Mouse (Mus musculus) G1E (cell line): ENCODE results near the gene Hps4.

ENCODE experiments used
- CTCF ChIP-seq: IDR thresholded peaks from 2 replicates; pipeline ENCODE4 v1.5.1; 2012; ENCODE audit warnings: low read depth, low read length, inconsistent platforms, mixed read lengths
- GATA1 ChIP-seq: IDR thresholded peaks from 2 replicates; pipeline ENCODE4 v1.6.1; 2012; ENCODE audit warnings: borderline replicate concordance, low read length, inconsistent platforms, mixed read lengths
- TAL1 ChIP-seq: conservative IDR thresholded peaks from 2 replicates; pipeline ENCODE4 v1.6.1; 2012; ENCODE audit warnings: low read depth, low read length, inconsistent platforms, mixed read lengths

DNA sequence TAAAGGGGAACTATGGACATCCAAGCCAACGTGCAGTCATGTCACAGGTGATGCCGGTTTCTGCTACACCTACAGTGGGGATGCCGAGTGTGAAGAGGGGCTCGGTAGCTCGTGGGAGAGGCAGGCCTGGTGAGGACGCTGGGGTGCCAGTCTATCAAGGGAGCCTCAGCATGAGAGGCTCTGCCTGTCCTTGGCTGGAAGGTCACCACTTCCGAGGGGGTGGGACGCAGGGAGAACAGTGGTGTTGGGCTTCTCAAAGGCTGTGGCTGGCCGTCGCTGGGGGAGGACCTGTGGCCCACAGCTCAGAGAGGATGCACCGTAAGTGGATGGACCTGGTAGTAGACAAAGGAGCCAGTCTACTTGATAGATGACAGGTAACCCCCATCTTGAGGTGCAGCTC lies 38.3 kb downstream of the Hps4 start:
- TF ChIP-seq CTCF (no peak), GATA1 (no peak), TAL1 (no peak)
